Mouse (Mus musculus) myocyte (in vitro differentiated cells): ENCODE results near the gene Cntn1.

Source experiments
- MAX ChIP-seq: IDR thresholded peaks from one replicate; pipeline ENCODE4 v1.6.1; 2011; ENCODE audit warnings: low read depth, mild to moderate bottlenecking, control low read depth
- MYOD1 ChIP-seq, 3 experiments: IDR thresholded peaks; one replicate each; pipeline ENCODE4 v1.6.1; 2011; ENCODE audit warnings: control low read depth in 2 of 3, low read depth in 2 of 3, mild to moderate bottlenecking in 2 of 3, moderate library complexity in 1 of 3; ENCODE audit not compliant: insufficient read length in 2 of 3, control insufficient read depth in 1 of 3
- MYOG ChIP-seq, 3 experiments: IDR thresholded peaks; one replicate each; pipeline ENCODE4 v1.6.1; 2011; ENCODE audit warnings: control low read depth in 2 of 3, low read depth in 2 of 3, mild to moderate bottlenecking in 2 of 3; ENCODE audit not compliant: insufficient read length in 2 of 3, control insufficient read depth in 1 of 3, insufficient read depth in 1 of 3
- POLR2A ChIP-seq: IDR thresholded peaks from one replicate; pipeline ENCODE4 v1.6.1; 2011; ENCODE audit warnings: low read depth, mild to moderate bottlenecking, control low read depth, moderate library complexity; ENCODE audit not compliant: insufficient read length
- POLR2AphosphoS2 ChIP-seq: IDR thresholded peaks from one replicate; pipeline ENCODE4 v1.6.1; 2011; ENCODE audit warnings: low read depth, control low read depth; ENCODE audit not compliant: insufficient read length
- SRF ChIP-seq: IDR thresholded peaks from one replicate; pipeline ENCODE4 v1.6.1; 2011; ENCODE audit warnings: low read depth; ENCODE audit not compliant: control insufficient read depth, insufficient read length
- TCF12 ChIP-seq: IDR thresholded peaks from one replicate; pipeline ENCODE4 v1.6.1; 2011; ENCODE audit warnings: mild to moderate bottlenecking, control low read depth; ENCODE audit not compliant: poor library complexity, insufficient read depth, severe bottlenecking
- USF1 ChIP-seq: IDR thresholded peaks from one replicate; pipeline ENCODE4 v1.6.1; 2011; ENCODE audit warnings: low read depth, mild to moderate bottlenecking, control low read depth, moderate library complexity

GRCm38 (mm10) chr15:92034111-92034510 is 16.9 kb upstream of the Cntn1 start:
- TF ChIP-seq POLR2AphosphoS2 (no peak), USF1 (no peak), MAX (no peak), TCF12 (no peak), POLR2A (no peak), MYOG (IDR thresholded peaks at IDR 0.05; ENCODE audit: control insufficient read depth in 1 of 3, insufficient read depth in 1 of 3, insufficient read length in 2 of 3, low read depth in 2 of 3) (no peak), MYOD1 (IDR thresholded peaks at IDR 0.05; ENCODE audit: control insufficient read depth in 1 of 3, insufficient read length in 2 of 3, low read depth in 2 of 3) (no peak), SRF (no peak)
